Mouse (Mus musculus) embryonic facial prominence, embryonic 11.5 days (tissue): Measurements from ENCODE around the gene Pik3r5. TPM values are rescaled to one million over a fixed set of nuclear protein-coding genes. Genes with fewer than 3 reads are reported as not detected.

ENCODE experiments used
- ATAC-seq: fragments of 200-750 bp; cut with Nextera tagmentation; replicated peaks from 2 replicates; pipeline ENCODE4 v1.8.0; 2017; ENCODE audit warnings: low read depth; ENCODE audit not compliant: insufficient number of reproducible peaks, low FRiP score, low TSS enrichment
- DNase-seq: peaks from one replicate; pipeline ENCODE4 v3.0.0-alpha.2; 2015; ENCODE audit warnings: low spot score
- H3K27ac ChIP-seq: fragments of 300-500 bp; sonication (generic); replicated peaks from 2 replicates; pipeline ENCODE4 v1.5.1; 2014; ENCODE audit warnings: mild to moderate bottlenecking, low read depth, low read length, control low read depth
- H3K27me3 ChIP-seq: fragments of 300-500 bp; sonication (generic); 2 replicates; pipeline ENCODE4 v1.6.1; 2014; ENCODE audit warnings: mild to moderate bottlenecking, low read length, moderate library complexity, mixed read lengths; ENCODE audit not compliant: control insufficient read depth, insufficient read depth
- H3K36me3 ChIP-seq: fragments of 300-500 bp; sonication (generic); replicated peaks from 2 replicates; pipeline ENCODE4 v1.6.1; 2014; ENCODE audit warnings: low read depth, mild to moderate bottlenecking, low read length, moderate library complexity, mixed read lengths; ENCODE audit not compliant: control insufficient read depth, insufficient read depth
- H3K4me1 ChIP-seq: fragments of 300-500 bp; sonication (generic); 2 replicates; pipeline ENCODE4 v1.6.1; 2014; ENCODE audit warnings: low read length, mixed read lengths; ENCODE audit not compliant: control insufficient read depth, insufficient read depth
- H3K4me2 ChIP-seq: fragments of 300-500 bp; sonication (generic); 2 replicates; pipeline ENCODE4 v1.6.1; 2014; ENCODE audit warnings: low read depth, mild to moderate bottlenecking, control low read depth, low read length, moderate library complexity
- H3K4me3 ChIP-seq: fragments of 300-500 bp; sonication (generic); 2 replicates; pipeline ENCODE4 v1.5.1; 2014; ENCODE audit warnings: low read depth, low read length, control low read depth
- H3K9ac ChIP-seq: fragments of 300-500 bp; sonication (generic); replicated peaks from 2 replicates; pipeline ENCODE4 v1.6.1; 2014; ENCODE audit warnings: mild to moderate bottlenecking, control low read depth, low read length
- H3K9me3 ChIP-seq: fragments of 300-500 bp; sonication (generic); replicated peaks from 2 replicates; pipeline ENCODE4 v1.6.1; 2016; ENCODE audit warnings: mild to moderate bottlenecking, low read length, inconsistent platforms, mixed read lengths; ENCODE audit not compliant: control insufficient read depth
- WGBS: fragments of 180-500 bp; shearing (Covaris S2); extraction: QIAGEN DNeasy Blood & Tissue Kit; methylation state at CpG from one replicate; pipeline ENCODE4 v1.1.7; 2014; 5-methylcytosine and 5-hydroxymethylcytosine counted together
- polyA plus RNA-seq: library from polyadenylated mRNA; unstranded; fragments of >200 nt; fragmentation: Nextera tagmentation; extraction: Ambion mirVana; gene quantifications from 2 replicates; pipeline ENCODE4 v1.2.1, GENCODE M21; 2014

Pik3r5 gene
- polyA plus RNA-seq, 1 experiment from 2014 or later, result 0.66 TPM

- ATAC-seq (no peak), DNase-seq (no peak)
- Histone ChIP-seq H3K27me3 (no peaks in the 10 kb centered on the region), H3K4me3 (no peak overlapping the region), H3K9me3 (no peaks in the 10 kb centered on the region), H3K27ac (no peak overlapping the region), H3K36me3 (no peaks in the 10 kb centered on the region), H3K4me1 (no peaks in the 10 kb centered on the region), H3K9ac (no peak overlapping the region), H3K4me2 (no peak overlapping the region)
- WGBS, result 87% methylated on average over 11 of the region's 11 CpGs
Observed at GRCm38 (mm10) chr11:68504913-68505312, 73.0 kb downstream of the Pik3r5 start.

DNA sequence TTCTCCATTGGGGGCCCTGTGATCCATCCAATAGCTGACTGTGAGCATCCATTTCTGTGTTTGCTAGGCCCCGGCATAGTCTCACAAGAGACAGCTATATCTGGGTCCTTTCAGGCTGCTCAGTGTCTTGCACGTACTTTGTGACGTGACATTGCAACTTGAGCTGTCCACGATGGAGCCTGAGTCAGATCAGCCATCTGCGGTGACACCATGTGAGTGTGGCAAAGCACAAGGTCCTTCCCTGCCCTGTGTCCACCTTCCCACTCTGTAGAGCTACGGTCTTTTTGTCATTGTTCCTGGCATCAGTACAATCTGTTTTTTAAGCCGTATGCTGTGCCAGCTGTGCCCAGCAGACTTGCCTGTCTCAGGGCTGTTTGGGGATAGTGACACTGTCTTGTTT, 75.3 kb downstream of the Pik3r5 start:
- H3K4me2 ChIP-seq, result no peak overlapping the region
- 89% methylated on average over 7 of the region's 7 CpGs for WGBS
- ATAC-seq, result no peak

DNA sequence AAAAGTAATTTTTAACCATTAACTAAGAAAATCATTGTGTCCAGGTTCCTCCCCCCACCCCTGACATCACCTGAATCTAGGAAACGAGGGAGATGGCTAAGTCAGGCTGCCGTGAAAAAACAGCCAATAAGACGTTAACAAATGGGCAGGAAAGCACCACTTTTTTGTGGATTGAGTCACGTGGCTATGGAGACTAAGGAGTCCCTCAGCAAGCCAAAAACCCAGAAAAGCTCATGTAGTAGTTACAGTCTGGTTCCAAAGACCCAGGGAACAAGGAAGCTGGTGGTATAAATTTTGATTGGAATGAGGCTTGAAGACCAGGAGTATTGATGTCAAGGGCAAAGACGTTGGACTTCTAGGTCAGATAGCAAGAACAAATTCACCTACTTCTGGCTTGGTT, 76.7 kb downstream of the Pik3r5 start:
- ATAC-seq, result no peak

More for the DNA sequence above, 75.3 kb downstream of the Pik3r5 start:
- Histone ChIP-seq H3K36me3 (no peaks in the 10 kb centered on the region), H3K27me3 (no peaks in the 10 kb centered on the region), H3K4me3 (no peak overlapping the region), H3K9ac (no peak overlapping the region), H3K9me3 (no peaks in the 10 kb centered on the region), H3K27ac (no peak overlapping the region), H3K4me1 (no peaks in the 10 kb centered on the region)
- no peak for DNase-seq

GRCm38 (mm10) chr11:68509194-68509593, 77.3 kb downstream of the Pik3r5 start:
- Histone ChIP-seq H3K36me3 (no peaks in the 10 kb centered on the region), H3K27ac (no peak overlapping the region), H3K9ac (no peak overlapping the region), H3K4me2 (no peak overlapping the region), H3K9me3 (no peaks in the 10 kb centered on the region), H3K4me3 (no peak overlapping the region), H3K27me3 (no peaks in the 10 kb centered on the region), H3K4me1 (no peaks in the 10 kb centered on the region)
- DNase-seq, result no peak
- no peak for ATAC-seq
- WGBS, result 55% methylated on average over 2 of the region's 2 CpGs

More for the DNA sequence above, 76.7 kb downstream of the Pik3r5 start:
- no peak overlapping the region for H3K9ac ChIP-seq
- no peaks in the 10 kb centered on the region for H3K27me3 ChIP-seq
- no peak overlapping the region for H3K4me2 ChIP-seq
- no peaks in the 10 kb centered on the region for H3K36me3 ChIP-seq
- DNase-seq, result no peak
- H3K4me3 ChIP-seq, result no peak overlapping the region
- WGBS, result 63% methylated on average over 5 of the region's 5 CpGs
- H3K9me3 ChIP-seq, result no peaks in the 10 kb centered on the region
- no peaks in the 10 kb centered on the region for H3K4me1 ChIP-seq
- no peak overlapping the region for H3K27ac ChIP-seq

DNA sequence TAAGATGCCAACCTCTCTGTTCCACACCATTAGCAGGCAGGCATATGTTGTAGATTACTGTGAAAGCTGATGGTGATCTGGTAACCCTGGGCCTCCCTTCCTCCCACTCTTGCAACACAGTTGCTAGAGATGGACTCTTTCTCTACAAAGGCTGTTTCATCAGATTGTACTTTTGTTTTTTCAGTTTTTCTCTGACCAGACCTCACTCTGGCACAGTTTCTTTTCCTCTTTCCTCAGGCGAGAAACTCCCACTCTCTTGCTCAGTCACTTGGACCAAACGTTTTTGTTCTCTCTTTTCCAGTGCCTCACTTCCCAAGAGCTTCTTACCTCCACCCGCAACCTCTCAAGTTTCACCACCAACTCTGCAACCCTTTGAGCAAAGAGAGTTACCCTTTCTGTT, 82.0 kb downstream of the Pik3r5 start:
- Histone ChIP-seq H3K4me3 (no peak overlapping the region), H3K4me2 (no peak overlapping the region), H3K27ac (no peak overlapping the region), H3K9me3 (no peaks in the 10 kb centered on the region), H3K9ac (no peak overlapping the region), H3K36me3 (no peaks in the 10 kb centered on the region), H3K4me1 (no peaks in the 10 kb centered on the region), H3K27me3 (no peaks in the 10 kb centered on the region)
- DNase-seq, result no peak
- no peak for ATAC-seq
- 39% methylated on average over 3 of the region's 3 CpGs for WGBS

GRCm38 (mm10) chr11:68519362-68519761, 87.4 kb downstream of the Pik3r5 start:
- H3K4me1 ChIP-seq, result no peaks in the 10 kb centered on the region
- H3K9me3 ChIP-seq, result no peaks in the 10 kb centered on the region
- WGBS, result 87% methylated on average over 4 of the region's 4 CpGs
- H3K27me3 ChIP-seq, result no peaks in the 10 kb centered on the region
- H3K9ac ChIP-seq, result no peak overlapping the region
- no peak for DNase-seq
- ATAC-seq, result no peak
- H3K4me2 ChIP-seq, result no peak overlapping the region
- H3K27ac ChIP-seq, result no peak overlapping the region
- no peak overlapping the region for H3K4me3 ChIP-seq
- no peaks in the 10 kb centered on the region; the same call in 1 of the 2 replicates for H3K36me3 ChIP-seq

DNA sequence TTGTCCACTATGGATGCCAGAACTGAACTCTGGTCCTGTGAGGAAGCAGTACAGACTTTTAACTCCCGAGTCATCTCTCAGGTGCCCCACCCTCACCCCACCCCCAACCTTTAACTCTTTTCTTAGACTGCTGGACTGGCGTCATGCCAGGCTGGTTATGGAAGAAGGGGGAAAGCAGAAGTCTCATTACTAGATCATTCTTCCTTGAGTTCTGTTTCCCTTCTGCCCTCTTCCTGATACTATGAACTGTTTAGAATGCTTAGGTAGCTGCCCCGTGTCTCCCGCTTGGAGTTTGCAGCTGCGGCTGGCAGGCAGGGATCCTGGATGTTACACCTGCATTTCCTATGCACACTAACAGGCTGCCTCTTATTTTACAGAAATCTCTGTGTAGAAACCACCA, 87.9 kb downstream of the Pik3r5 start:
- no peak overlapping the region for H3K4me2 ChIP-seq
- no peaks in the 10 kb centered on the region; the same call in 1 of the 2 replicates for H3K36me3 ChIP-seq
- H3K27me3 ChIP-seq, result no peaks in the 10 kb centered on the region
- no peaks in the 10 kb centered on the region for H3K4me1 ChIP-seq
- no peak overlapping the region for H3K27ac ChIP-seq
- ATAC-seq (no peak), DNase-seq (no peak)
- no peak overlapping the region for H3K4me3 ChIP-seq
- 87% methylated on average over 5 of the region's 5 CpGs for WGBS
- H3K9me3 ChIP-seq, result no peaks in the 10 kb centered on the region
- no peak overlapping the region for H3K9ac ChIP-seq

- Histone ChIP-seq H3K27me3 (no peaks in the 10 kb centered on the region), H3K4me2 (no peak overlapping the region), H3K27ac (no peak overlapping the region), H3K4me1 (no peaks in the 10 kb centered on the region), H3K36me3 (no peaks in the 10 kb centered on the region; the same call in 1 of the 2 replicates), H3K9ac (no peak overlapping the region), H3K4me3 (no peak overlapping the region), H3K9me3 (no peaks in the 10 kb centered on the region)
- DNase-seq, result no peak
- ATAC-seq, result no peak
- whole genome bisulfite sequencing, result 86% methylated on average over 2 of the region's 2 CpGs
Observed at GRCm38 (mm10) chr11:68520439-68520838, 88.5 kb downstream of the Pik3r5 start.
